Mouse (Mus musculus) common myeloid progenitor, adult 5-6 weeks (primary cell): ENCODE measurements around the gene Srcap. TPM values are rescaled to one million over a fixed set of nuclear protein-coding genes. Genes with fewer than 3 reads are reported as not detected.
"Not testable (repeated sequence)": the region's sequence is repeated elsewhere in the genome, so short reads cannot be mapped to it uniquely, and the experiment has no call there.

ENCODE experiments used
- ATAC-seq: replicated peaks from 2 replicates; pipeline ENCODE4 v1.8.0; 2016; ENCODE audit warnings: low read depth, mild to moderate bottlenecking, moderate TSS enrichment, inconsistent platforms; ENCODE audit not compliant: poor library complexity, severe bottlenecking
- total RNA-seq: library from RNA; stranded (forward); fragments of 200-1000, 187-1606 nt; gene quantifications from 2 replicates; pipeline ENCODE4 v1.2.3, GENCODE M21; 2017

Srcap gene
- total RNA-seq, result 33.8 and 62.1 TPM in 2 replicates

- peak; percentile 94 for ATAC-seq
Observed at GRCm38 (mm10) chr7:127511808-127512230, at the start of gene Srcap. Gene Srcap, plus strand, starts transcription at chr7:127511983.

GRCm38 (mm10) chr7:127465191-127465590 is 46.6 kb upstream of the Srcap start:
- ATAC-seq, result no peak

GRCm38 (mm10) chr7:127465670-127466069 is 46.1 kb upstream of the Srcap start:
- not testable (repeated sequence) for ATAC-seq

- ATAC-seq, result no peak
Observed at GRCm38 (mm10) chr7:127466606-127467005, 45.2 kb upstream of the Srcap start.

- 0 out of 2 replicates have a peak, but pooled peaks have one; percentile 19 for ATAC-seq
Observed at GRCm38 (mm10) chr7:127470011-127470715, 41.6 kb upstream of the Srcap start.

GRCm38 (mm10) chr7:127470743-127471645 is 40.8 kb upstream of the Srcap start:
- ATAC-seq, result peak; percentile 86

GRCm38 (mm10) chr7:127471646-127472010 is 40.2 kb upstream of the Srcap start:
- ATAC-seq, result peak; percentile 27; the same call in 1 of the 2 replicates

- no peak for ATAC-seq
Observed at GRCm38 (mm10) chr7:127472060-127472459, 39.7 kb upstream of the Srcap start.

- no peak for ATAC-seq
Observed at GRCm38 (mm10) chr7:127473705-127474104, 38.1 kb upstream of the Srcap start.

GRCm38 (mm10) chr7:127474378-127475070 is 37.3 kb upstream of the Srcap start:
- ATAC-seq, result no peak

- ATAC-seq, result no peak
Observed at GRCm38 (mm10) chr7:127475186-127475740, 36.5 kb upstream of the Srcap start.

GRCm38 (mm10) chr7:127476336-127476735 is 35.4 kb upstream of the Srcap start:
- no peak for ATAC-seq

GRCm38 (mm10) chr7:127476855-127477254 is 34.9 kb upstream of the Srcap start:
- ATAC-seq, result no peak

- ATAC-seq, result peak; percentile 81
Observed at GRCm38 (mm10) chr7:127477687-127478634, 33.8 kb upstream of the Srcap start.

GRCm38 (mm10) chr7:127478635-127479317 is 33.0 kb upstream of the Srcap start, which contains the start of gene Fbrs:
Gene Fbrs, plus strand, starts transcription at chr7:127479199.
- peak; percentile 51 for ATAC-seq

GRCm38 (mm10) chr7:127479318-127480225 is 32.2 kb upstream of the Srcap start:
- ATAC-seq, result no peak

- ATAC-seq, result no peak
Observed at GRCm38 (mm10) chr7:127480321-127480720, 31.5 kb upstream of the Srcap start.
